Mouse (Mus musculus) cerebellum, postnatal 25 days (tissue): Measurements from ENCODE around the gene Igdcc4.

Source experiments
- DNase-seq, 2 experiments: peaks; one replicate each; pipeline ENCODE4 v3.0.0; 2021; ENCODE audit warnings: mixed read lengths in 2 of 2

Igdcc4 gene

GRCm38 (mm10) chr9:65111698-65112097 is 10.4 kb downstream of the Igdcc4 start:
- no peak for DNase-seq

GRCm38 (mm10) chr9:65113694-65114093 is 12.4 kb downstream of the Igdcc4 start:
- no peak for DNase-seq

- no peak for DNase-seq
Observed at GRCm38 (mm10) chr9:65115891-65116290, 14.6 kb downstream of the Igdcc4 start.

- DNase-seq = no peak
Observed at GRCm38 (mm10) chr9:65117516-65117915, 16.2 kb downstream of the Igdcc4 start.

GRCm38 (mm10) chr9:65120935-65121334 is 19.6 kb downstream of the Igdcc4 start:
- peak; percentile 69 to 85 for DNase-seq

- DNase-seq = peak in 1 of 2 experiments; percentile 46
Observed at GRCm38 (mm10) chr9:65122545-65122944, 21.3 kb downstream of the Igdcc4 start.

GRCm38 (mm10) chr9:65123552-65124168 is 22.4 kb downstream of the Igdcc4 start:
- peak; percentile 66 to 78 for DNase-seq

- DNase-seq = peak in 1 of 2 experiments; percentile 43
Observed at GRCm38 (mm10) chr9:65128123-65128815, 27.0 kb downstream of the Igdcc4 start.

GRCm38 (mm10) chr9:65131717-65132116 is 30.4 kb downstream of the Igdcc4 start:
- DNase-seq = no peak

- DNase-seq = peak; percentile 86 to 92
Observed at GRCm38 (mm10) chr9:65133739-65134138, 32.5 kb downstream of the Igdcc4 start.

- DNase-seq = peak in 1 of 2 experiments; percentile 32
Observed at GRCm38 (mm10) chr9:65135126-65135525, 33.8 kb downstream of the Igdcc4 start.

GRCm38 (mm10) chr9:65140491-65140890 is 39.2 kb downstream of the Igdcc4 start:
- DNase-seq = no peak

GRCm38 (mm10) chr9:65140936-65141305 is 39.6 kb downstream of the Igdcc4 start, which contains the start of gene Igdcc3:
Gene Igdcc3, plus strand, starts transcription at chr9:65141189.
- DNase-seq = peak in 1 of 2 experiments; percentile 53

GRCm38 (mm10) chr9:65141306-65141975 is 40.2 kb downstream of the Igdcc4 start:
- peak; percentile 56 to 60 for DNase-seq

- DNase-seq = peak in 1 of 2 experiments; percentile 27
Observed at GRCm38 (mm10) chr9:65141976-65142318, 40.7 kb downstream of the Igdcc4 start.

- DNase-seq = no peak
Observed at GRCm38 (mm10) chr9:65142399-65142798, 41.1 kb downstream of the Igdcc4 start.

- no peak for DNase-seq
Observed at GRCm38 (mm10) chr9:65146001-65146400, 44.7 kb downstream of the Igdcc4 start.

GRCm38 (mm10) chr9:65148507-65148906 is 47.2 kb downstream of the Igdcc4 start:
- DNase-seq = no peak

GRCm38 (mm10) chr9:65152711-65153330 is 51.5 kb downstream of the Igdcc4 start:
- no peak for DNase-seq

- no peak for DNase-seq
Observed at GRCm38 (mm10) chr9:65153331-65153711, 52.0 kb downstream of the Igdcc4 start.

GRCm38 (mm10) chr9:65154692-65155455 is 53.6 kb downstream of the Igdcc4 start:
- DNase-seq = no peak

- no peak for DNase-seq
Observed at GRCm38 (mm10) chr9:65156604-65157003, 55.3 kb downstream of the Igdcc4 start.

GRCm38 (mm10) chr9:65157631-65158030 is 56.3 kb downstream of the Igdcc4 start:
- DNase-seq = no peak
